Comparison of ENCODE assay signal across 9 mouse cellular contexts in genomic region chr12:54443285-54443684, GRCm38 (mm10).
DNase-seq lines count a peak whose midpoint lies in the region.
"Had no signal": no experiment of that assay in that cellular context is flagged by ENCODE, and none has a peak within 500 bp of the region (broad histone marks: within the 10 kb centered on the region; RNA-seq: fewer than 3 reads in every experiment).

No protein-coding gene starts in this region.

- DNase-seq in adipocyte (ENCODE audit: low spot score), result peak; percentile 36
- peak; percentile 26 for DNase-seq in adrenal gland, postnatal 25 days
- peak; percentile 59 to 75 for DNase-seq in heart, postnatal 14 days
- peak; percentile 27 to 37 for DNase-seq in lung, adult 18-20 months
- DNase-seq in right cerebral cortex, adult 2 months (ENCODE audit: low spot score in 2 of 2), result no peak
- DNase-seq in left cerebral cortex, postnatal 4 days, result no peak
- no peak for DNase-seq in urinary bladder, postnatal 36 days (ENCODE audit: low spot score in 2 of 2)
- DNase-seq: cerebellum, adult 9-11 months; midbrain, embryonic 14.5 days had no signal

- intact Hi-C loops in heart, postnatal 14 days (cut with DNase I), result no loop called here
- intact Hi-C loops in left cerebral cortex, postnatal 4 days (cut with DNase I), result no loop called here

Comparison
In these comparisons a context has a peak if more than half of its experiments do, and no peak if none do; other contexts are left out.
1. DNase-seq: peak in adipocyte (single experiment), adrenal gland, postnatal 25 days (single experiment), heart, postnatal 14 days (2 of 2) and lung, adult 18-20 months (2 of 2); none in right cerebral cortex, adult 2 months (0 of 2), left cerebral cortex, postnatal 4 days (single experiment) and urinary bladder, postnatal 36 days (0 of 2).